Mouse (Mus musculus): Measurements from ENCODE around the gene Chd2.

GRCm38 (mm10) chr7:73539116-73539682, 2.4 kb downstream of the Chd2 start:
- TF ChIP-seq CTCF (IDR thresholded peaks at IDR 0.05; ENCODE audit: low read depth, low read length) (no peak), GATA1 (IDR thresholded peaks at IDR 0.05; ENCODE audit: borderline replicate concordance, low read length) (no peak), TAL1 (conservative IDR thresholded peaks at IDR 0.05; ENCODE audit: low read depth, low read length) (no peak), GATA2 (IDR thresholded peaks at IDR 0.05; ENCODE audit: borderline replicate concordance, low read depth, low read length) (no peak), POLR2AphosphoS5 (IDR thresholded peaks at IDR 0.05; ENCODE audit: insufficient replicate concordance, low read depth, low read length) (no peak)

Data from G1E (cell line).